ENCODE assay signal across 9 mouse cellular contexts in the genomic region with DNA sequence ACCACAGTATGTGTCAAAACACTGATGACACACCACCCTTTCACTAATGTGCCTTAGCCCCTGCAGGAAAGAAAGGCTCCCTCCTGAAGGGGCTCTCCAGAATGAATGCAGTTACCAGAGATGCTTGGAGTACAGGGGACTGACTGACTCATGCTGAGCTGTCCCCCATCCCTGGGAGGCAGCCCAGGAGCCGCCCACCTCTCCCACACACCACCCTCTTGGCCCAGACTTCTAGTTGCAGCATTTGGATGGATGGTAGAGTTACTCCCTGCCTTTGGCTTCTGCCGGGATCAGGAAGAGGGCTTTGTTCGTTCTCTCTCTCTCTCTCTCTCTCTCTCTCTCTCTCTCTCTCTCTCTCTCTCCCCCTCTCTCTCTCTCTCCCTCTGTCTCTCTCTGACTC. TPM values are rescaled to one million over a fixed set of nuclear protein-coding genes. Genes with fewer than 3 reads are reported as not detected.
A peak's percentile ranks its signal among the peaks of the same experiment; 100 is the strongest.
DNase-seq lines count a peak whose midpoint lies in the region; ATAC-seq and TF ChIP-seq lines count a peak whose summit lies in the region.
"Had no signal": no experiment of that assay in that cellular context is flagged by ENCODE, and none has a peak within 500 bp of the region (broad histone marks: within the 10 kb centered on the region; RNA-seq: fewer than 3 reads in every experiment).

No protein-coding gene starts in this region.

- TF ChIP-seq CTCF in thymus, adult 2 months (IDR thresholded peaks at IDR 0.05; ENCODE audit: borderline replicate concordance, control insufficient read depth, extremely low read depth, insufficient read depth, low read length, poor library complexity) = no peak

- H3K27ac ChIP-seq in thymus, adult 2 months (ENCODE audit: control insufficient read depth, insufficient read depth, low read length) = peak overlapping the region; percentile 14; the same call in 1 of the 2 replicates
- peak overlapping the region; percentile 58; a peak in 2 of 4 replicates for H3K27ac ChIP-seq in heart, embryonic 14.5 days (replicated peaks in 1 of 2; ENCODE audit: control insufficient read depth in 1 of 2, insufficient read depth in 1 of 2, low read depth in 2 of 2, low read length in 2 of 2)

- no peak overlapping the region for H3K4me3 ChIP-seq in thymus, adult 2 months (ENCODE audit: control insufficient read depth, insufficient read depth, low read length)
- no peak overlapping the region for H3K4me3 ChIP-seq in heart, embryonic 14.5 days (ENCODE audit: control insufficient read depth in 1 of 2, insufficient read depth in 1 of 2, low read depth in 1 of 2, low read length in 2 of 2)
- H3K4me3 ChIP-seq in megakaryocyte, embryonic 14.5 days (replicated peaks) = peak overlapping the region; percentile 76
- H3K4me3 ChIP-seq: limb, embryonic 15.5 days had no signal

- 0 out of 2 replicates have a peak, but pooled peaks cover 7% of the 10 kb centered on the region for H3K9me3 ChIP-seq in heart, embryonic 14.5 days (ENCODE audit: control insufficient read depth, low read length)
- peaks cover 8% of the 10 kb centered on the region for H3K9me3 ChIP-seq in megakaryocyte, embryonic 14.5 days
- H3K9me3 ChIP-seq: limb, embryonic 15.5 days had no signal

- ATAC-seq in heart, embryonic 14.5 days (ENCODE audit: insufficient number of reproducible peaks, insufficient read depth, low FRiP score, low read depth) = no peak

- H3K4me2 ChIP-seq in heart, embryonic 14.5 days (ENCODE audit: low read length) = peak overlapping the region; percentile 46

- 23% methylated on average over 3 of the region's 3 CpGs for WGBS in thymus, adult 2 months
- 19% methylated on average over 3 of the region's 3 CpGs for WGBS in heart, embryonic 14.5 days

- no peak for TF ChIP-seq POLR2A in thymus, adult 2 months (IDR thresholded peaks at IDR 0.05; ENCODE audit: control insufficient read depth, extremely low read depth, insufficient read depth, low read length, poor library complexity)

- H3K36me3 ChIP-seq in thymus, adult 2 months (ENCODE audit: control insufficient read depth, insufficient read depth, low read length) = no peaks in the 10 kb centered on the region
- no peaks in the 10 kb centered on the region for H3K36me3 ChIP-seq in heart, embryonic 14.5 days (ENCODE audit: control insufficient read depth, insufficient read depth, low read length)
- H3K36me3 ChIP-seq in megakaryocyte, embryonic 14.5 days (replicated peaks; ENCODE audit: low read length) = no peaks in the 10 kb centered on the region
- H3K36me3 ChIP-seq: limb, embryonic 15.5 days had no signal

- no peaks in the 10 kb centered on the region for H3K27me3 ChIP-seq in thymus, adult 2 months (ENCODE audit: control insufficient read depth, insufficient read depth, low read length)
- no peaks in the 10 kb centered on the region for H3K27me3 ChIP-seq in heart, embryonic 14.5 days (ENCODE audit: control insufficient read depth, insufficient read depth, low read length)
- H3K27me3 ChIP-seq in megakaryocyte, embryonic 14.5 days (replicated peaks) = peaks cover 19% of the 10 kb centered on the region
- H3K27me3 ChIP-seq: limb, embryonic 15.5 days had no signal

- peaks cover 14% of the 10 kb centered on the region for H3K4me1 ChIP-seq in thymus, adult 2 months (replicated peaks; ENCODE audit: control insufficient read depth, insufficient read depth, low read length)
- H3K4me1 ChIP-seq in heart, embryonic 14.5 days (ENCODE audit: control insufficient read depth in 2 of 2, insufficient read depth in 2 of 2, low read length in 2 of 2) = peaks cover 0 to 7% of the 10 kb centered on the region in 2 experiments; a peak in 2 of 4 replicates
- H3K4me1 ChIP-seq in megakaryocyte, embryonic 14.5 days = peaks cover 42% of the 10 kb centered on the region

- H3K9ac ChIP-seq in heart, embryonic 14.5 days (ENCODE audit: low read length) = no peak overlapping the region
- H3K9ac ChIP-seq: limb, embryonic 15.5 days had no signal

- DNase-seq in heart, adult 11 months = peak; percentile 94
- DNase-seq in heart, adult 8-10 months (ENCODE audit: low spot score) = no peak
- no peak for DNase-seq in thymus, adult 2 months
- no peak for DNase-seq in thymus, postnatal 0 days (ENCODE audit: low spot score)
- DNase-seq in cerebellum, postnatal 14 days = no peak
- DNase-seq in spleen, postnatal 10 days (ENCODE audit: low spot score in 2 of 2) = no peak

RNA-seq across cellular contexts. Expression of gene Jun, which starts 53.4 kb away (rescaled TPM):
- 10 to 100 TPM; 38.5 to 58.4 (median 49.5) TPM for total RNA-seq in heart, adult 8-10 months (2022)
- 17.3 and 18.7 TPM in 2 replicates for polyA plus RNA-seq in thymus, adult 2 months (2012; rRNA removed)
- 10.3 and 11.3 TPM in 2 replicates for polyA plus RNA-seq in thymus, postnatal 0 days (2015; fragmentation: Nextera tagmentation; extraction: Ambion mirVana)
- polyA plus RNA-seq in heart, embryonic 14.5 days (2014; fragmentation: Nextera tagmentation; extraction: Ambion mirVana) = 35.6 and 39.3 TPM in 2 replicates
- 157 and 392 TPM in 2 replicates for polyA plus RNA-seq in megakaryocyte, embryonic 14.5 days (2012; ENCODE audit: insufficient read depth, low replicate concordance)
